Mouse (Mus musculus) bone marrow, adult 2 months (tissue): ENCODE results near the gene Zfp13.

ENCODE experiments used
- CTCF ChIP-seq: fragments of 200-500 bp; IDR thresholded peaks from 2 replicates; pipeline ENCODE4 v1.5.1; 2011; ENCODE audit warnings: low read length, control low read depth; ENCODE audit not compliant: control insufficient read depth, insufficient read depth
- POLR2A ChIP-seq: fragments of 200-500 bp; IDR thresholded peaks from 2 replicates; pipeline ENCODE4 v1.6.1; 2011; ENCODE audit warnings: low read depth, mild to moderate bottlenecking, control low read depth, low read length, borderline replicate concordance; ENCODE audit not compliant: control insufficient read depth

- no peak for TF ChIP-seq CTCF
- no peak for TF ChIP-seq POLR2A
These were observed 60.8 kb downstream of the Zfp13 start for GRCm38 (mm10) chr17:23538299-23539015.
